Comparison of ENCODE assay signal across 28 mouse cellular contexts in the genomic region with DNA sequence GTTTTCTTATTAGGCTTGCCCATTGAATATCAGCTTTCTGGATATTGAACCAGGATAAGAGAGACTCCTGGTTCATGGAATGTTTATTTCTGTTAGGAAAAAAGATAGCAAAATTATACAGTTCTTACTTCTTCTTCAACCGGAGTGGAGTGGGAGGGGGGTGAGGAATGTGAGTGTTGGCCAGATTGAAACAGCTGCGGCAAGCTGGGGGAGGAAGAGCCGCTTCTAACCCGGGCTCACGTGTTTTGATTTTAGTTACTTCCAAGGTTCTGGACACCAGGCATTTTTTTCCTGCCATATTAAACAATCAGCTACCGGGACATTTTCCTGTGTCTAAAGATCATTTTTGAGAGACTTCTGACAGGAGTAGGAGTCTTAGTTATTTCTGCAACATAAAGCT. TPM values are rescaled to one million over a fixed set of nuclear protein-coding genes. Genes with fewer than 3 reads are reported as not detected.
DNase-seq lines count a peak whose midpoint lies in the region; ATAC-seq and TF ChIP-seq lines count a peak whose summit lies in the region.
"Had no signal": no experiment of that assay in that cellular context is flagged by ENCODE, and none has a peak within 500 bp of the region (broad histone marks: within the 10 kb centered on the region; RNA-seq: fewer than 3 reads in every experiment).

No protein-coding gene starts in this region.

- 0 out of 2 replicates have a peak, but pooled peaks cover 3% of the 10 kb centered on the region for H3K4me1 ChIP-seq in kidney, postnatal 0 days (replicated peaks; ENCODE audit: insufficient read depth, low read length)
- H3K4me1 ChIP-seq in lung, embryonic 15.5 days, result peaks cover 19% of the 10 kb centered on the region
- no peaks in the 10 kb centered on the region for H3K4me1 ChIP-seq in lung, adult 2 months (ENCODE audit: control insufficient read depth, insufficient read depth, low read length)
- H3K4me1 ChIP-seq: heart, embryonic 15.5 days; hindbrain, embryonic 10.5 days; limb, embryonic 15.5 days; neural tube, embryonic 13.5 days had no signal

- 31% methylated on average over 6 of the region's 6 CpGs for WGBS in kidney, postnatal 0 days
- 26% methylated on average over 6 of the region's 6 CpGs for WGBS in lung, embryonic 15.5 days
- WGBS in lung, adult 2 months, result 30% methylated on average over 6 of the region's 6 CpGs

- no peaks in the 10 kb centered on the region for H3K36me3 ChIP-seq in kidney, postnatal 0 days (ENCODE audit: insufficient read depth, low read length)
- no peaks in the 10 kb centered on the region for H3K36me3 ChIP-seq in lung, embryonic 15.5 days
- H3K36me3 ChIP-seq: embryonic facial prominence, embryonic 15.5 days; heart, embryonic 15.5 days; hindbrain, embryonic 10.5 days; limb, embryonic 15.5 days; midbrain, embryonic 10.5 days; neural tube, embryonic 13.5 days had no signal

- H3K9me3 ChIP-seq in kidney, postnatal 0 days (replicated peaks; ENCODE audit: low read length), result no peaks in the 10 kb centered on the region
- no peaks in the 10 kb centered on the region for H3K9me3 ChIP-seq in lung, embryonic 15.5 days
- H3K9me3 ChIP-seq: embryonic facial prominence, embryonic 15.5 days; heart, embryonic 15.5 days; hindbrain, embryonic 10.5 days; limb, embryonic 15.5 days; midbrain, embryonic 10.5 days; neural tube, embryonic 13.5 days had no signal

- TF ChIP-seq CTCF in kidney, postnatal 0 days (IDR thresholded peaks at IDR 0.05; ENCODE audit: low read depth), result no peak
- TF ChIP-seq CTCF in lung, adult 2 months (IDR thresholded peaks at IDR 0.05; ENCODE audit: insufficient read depth, low read length), result no peak

- TF ChIP-seq POLR2A in lung, adult 2 months (IDR thresholded peaks at IDR 0.05; ENCODE audit: borderline replicate concordance, extremely low read depth, low read depth, low read length), result no peak

- DNase-seq in frontal cortex, postnatal 14 days (ENCODE audit: low spot score in 2 of 2), result no peak
- peak; percentile 44 for DNase-seq in kidney, postnatal 0 days (ENCODE audit: low spot score)
- no peak for DNase-seq in kidney, postnatal 36 days
- DNase-seq in lung, adult 2 months, result no peak
- no peak for DNase-seq in layer of hippocampus, postnatal 14 days (ENCODE audit: low spot score in 2 of 2)
- DNase-seq: adrenal gland, postnatal 10 days; cerebellum, adult 2 months; cerebellum, postnatal 36 days; embryo, embryonic 11 days; gastrocnemius, postnatal 10 days had no signal

- peak; percentile 44; the same call in 1 of the 2 replicates for ATAC-seq in frontal cortex, adult (ENCODE audit: low TSS enrichment)
- no peak for ATAC-seq in kidney, postnatal 0 days (replicated peaks; ENCODE audit: low FRiP score, low read depth)
- no peak for ATAC-seq in lung, embryonic 15.5 days (ENCODE audit: borderline replicate concordance, extremely low read depth, low FRiP score, low TSS enrichment)
- ATAC-seq: forebrain, embryonic 14.5 days; hindbrain, embryonic 16.5 days; intestine, postnatal 0 days; midbrain, embryonic 16.5 days had no signal

- no peak overlapping the region for H3K9ac ChIP-seq in kidney, postnatal 0 days (ENCODE audit: low read depth, low read length)
- H3K9ac ChIP-seq in lung, embryonic 15.5 days, result no peak overlapping the region
- H3K9ac ChIP-seq: embryonic facial prominence, embryonic 15.5 days; heart, embryonic 15.5 days; limb, embryonic 15.5 days; liver, embryonic 14.5 days; neural tube, embryonic 13.5 days had no signal

- no peaks in the 10 kb centered on the region for H3K27me3 ChIP-seq in kidney, postnatal 0 days (ENCODE audit: insufficient read depth, low read length)
- H3K27me3 ChIP-seq in lung, embryonic 15.5 days, result no peaks in the 10 kb centered on the region
- H3K27me3 ChIP-seq: embryonic facial prominence, embryonic 15.5 days; heart, embryonic 15.5 days; limb, embryonic 15.5 days; neural tube, embryonic 13.5 days had no signal

- no peak overlapping the region for H3K4me3 ChIP-seq in kidney, postnatal 0 days (replicated peaks; ENCODE audit: low read depth, low read length)
- H3K4me3 ChIP-seq in lung, embryonic 15.5 days, result no peak overlapping the region
- H3K4me3 ChIP-seq in lung, adult 2 months (replicated peaks; ENCODE audit: extremely low read depth, low read depth, low read length), result no peak overlapping the region
- H3K4me3 ChIP-seq: embryonic facial prominence, embryonic 15.5 days; heart, embryonic 15.5 days; hindbrain, embryonic 10.5 days; limb, embryonic 15.5 days; midbrain, embryonic 10.5 days; myocyte; neural tube, embryonic 13.5 days had no signal

- no peak overlapping the region for H3K4me2 ChIP-seq in kidney, postnatal 0 days (ENCODE audit: low read length)
- no peak overlapping the region for H3K4me2 ChIP-seq in lung, embryonic 15.5 days
- H3K4me2 ChIP-seq: embryonic facial prominence, embryonic 15.5 days; heart, embryonic 15.5 days; limb, embryonic 15.5 days; neural tube, embryonic 13.5 days had no signal

- H3K27ac ChIP-seq in kidney, postnatal 0 days, result no peak overlapping the region
- H3K27ac ChIP-seq in lung, embryonic 15.5 days, result 0 out of 2 replicates have a peak overlapping the region, but pooled peaks have one; percentile 29
- H3K27ac ChIP-seq: embryonic facial prominence, embryonic 15.5 days; heart, embryonic 15.5 days; hindbrain, embryonic 10.5 days; limb, embryonic 15.5 days; liver, embryonic 14.5 days; macrophage; midbrain, embryonic 10.5 days; neural tube, embryonic 13.5 days had no signal

RNA-seq across cellular contexts. Expression of gene Nobox, which starts 0.7 kb away (rescaled TPM):
- polyA plus RNA-seq in kidney, postnatal 0 days (2015; fragmentation: Nextera tagmentation; extraction: Ambion mirVana), result not detected in 2 replicates
- 0.20 TPM in 1 of 2 replicates, not detected in the other for polyA plus RNA-seq in lung, embryonic 15.5 days (2015; fragmentation: Nextera tagmentation; extraction: Ambion mirVana)
- polyA plus RNA-seq in lung, adult 2 months (2012; rRNA removed), result 0.11 and 0.13 TPM in 2 replicates
- not detected for total RNA-seq in layer of hippocampus, postnatal 14 days (2021)
- total RNA-seq: adrenal gland, postnatal 10 days; gastrocnemius, postnatal 10 days; granulocyte monocyte progenitor cell, adult 5-6 weeks; left cerebral cortex, adult 18-20 months had no signal
- polyA plus RNA-seq: embryonic facial prominence, embryonic 15.5 days; forebrain, embryonic 14.5 days; heart, embryonic 15.5 days; hindbrain, embryonic 10.5 days; hindbrain, embryonic 16.5 days; intestine, postnatal 0 days; limb, embryonic 15.5 days; macrophage; midbrain, embryonic 10.5 days; midbrain, embryonic 16.5 days; myocyte; neural tube, embryonic 13.5 days; spleen, adult 2 months had no signal

RNA-seq across cellular contexts. Expression of gene Arhgef5, which starts 44.7 kb away (rescaled TPM):
- polyA plus RNA-seq in kidney, postnatal 0 days (2015; fragmentation: Nextera tagmentation; extraction: Ambion mirVana), result 16.2 and 16.4 TPM in 2 replicates
- 18.5 and 21.5 TPM in 2 replicates for polyA plus RNA-seq in lung, embryonic 15.5 days (2015; fragmentation: Nextera tagmentation; extraction: Ambion mirVana)
- polyA plus RNA-seq in lung, adult 2 months (2012; rRNA removed), result 22.8 and 33.5 TPM in 2 replicates
- 1 to 10 TPM; 2.5 to 4.9 TPM for total RNA-seq in layer of hippocampus, postnatal 14 days (2021)
